Mouse (Mus musculus): Measurements from ENCODE around the gene Myo15. TPM values are rescaled to one million over a fixed set of nuclear protein-coding genes. Genes with fewer than 3 reads are reported as not detected.
"Not testable (repeated sequence)": the region's sequence is repeated elsewhere in the genome, so short reads cannot be mapped to it uniquely, and the experiment has no call there.

The Myo15 gene
- total RNA-seq (2021), result under 1 TPM; 0.11 to 0.12 TPM

GRCm38 (mm10) chr11:60469039-60469438 is at the start of gene Myo15:
TSS of gene Myo15 (plus strand) at chr11:60469339.
- intact Hi-C loops (cut with DNase I), result no loop called here
- no peak for DNase-seq (ENCODE audit: low spot score in 2 of 2)

GRCm38 (mm10) chr11:60422046-60422668 is 47.0 kb upstream of the Myo15 start:
- intact Hi-C loops (cut with DNase I), result no loop called here
- no peak for DNase-seq (ENCODE audit: low spot score in 2 of 2)

- no peak for DNase-seq (ENCODE audit: low spot score in 2 of 2)
- intact Hi-C loops (cut with DNase I), result no loop called here
Observed at GRCm38 (mm10) chr11:60423006-60423405, 46.1 kb upstream of the Myo15 start.

- intact Hi-C loops (cut with DNase I), result no loop called here
- no peak for DNase-seq (ENCODE audit: low spot score in 2 of 2)
Observed at GRCm38 (mm10) chr11:60426417-60426816, 42.7 kb upstream of the Myo15 start.

- intact Hi-C loops (cut with DNase I), result no loop called here
- DNase-seq (ENCODE audit: low spot score in 2 of 2), result no peak
Observed at GRCm38 (mm10) chr11:60427628-60428027, 41.5 kb upstream of the Myo15 start.

GRCm38 (mm10) chr11:60433501-60433900 is 35.6 kb upstream of the Myo15 start:
- no peak for DNase-seq (ENCODE audit: low spot score in 2 of 2)
- intact Hi-C loops (cut with DNase I), result no loop called here

- intact Hi-C loops (cut with DNase I), result no loop called here
- DNase-seq (ENCODE audit: low spot score in 2 of 2), result no peak
Observed at GRCm38 (mm10) chr11:60435133-60435532, 34.0 kb upstream of the Myo15 start.

- intact Hi-C loops (cut with DNase I), result no loop called here
- no peak for DNase-seq (ENCODE audit: low spot score in 2 of 2)
Observed at GRCm38 (mm10) chr11:60436618-60437017, 32.5 kb upstream of the Myo15 start.

- DNase-seq (ENCODE audit: low spot score in 2 of 2); intact Hi-C loops (cut with DNase I): not testable (repeated sequence)
Observed at GRCm38 (mm10) chr11:60439621-60440020, 29.5 kb upstream of the Myo15 start.

- DNase-seq (ENCODE audit: low spot score in 2 of 2), result no peak
- intact Hi-C loops (cut with DNase I), result no loop called here
Observed at GRCm38 (mm10) chr11:60440176-60440575, 29.0 kb upstream of the Myo15 start.

- intact Hi-C loops (cut with DNase I), result no loop called here
- no peak for DNase-seq (ENCODE audit: low spot score in 2 of 2)
Observed at GRCm38 (mm10) chr11:60442896-60443295, 26.2 kb upstream of the Myo15 start.

- intact Hi-C loops (cut with DNase I), result no loop called here
- DNase-seq (ENCODE audit: low spot score in 2 of 2), result no peak
Observed at GRCm38 (mm10) chr11:60444007-60444406, 25.1 kb upstream of the Myo15 start.

GRCm38 (mm10) chr11:60454080-60454744 is 14.9 kb upstream of the Myo15 start, which contains the start of gene Drg2:
TSS of gene Drg2 (plus strand) at chr11:60454591.
- peak; percentile 88 to 90 for DNase-seq (ENCODE audit: low spot score in 2 of 2)
- intact Hi-C loops (cut with DNase I), result loop anchor here (2.0 kb wide), 1 partner anchor 83 kb away; the partner anchor contains the start of gene Alkbh5

- intact Hi-C loops (cut with DNase I), result loop anchor here (2.0 kb wide), 1 partner anchor 82 kb away; the partner anchor contains the start of gene Alkbh5
Observed at GRCm38 (mm10) chr11:60454745-60455087, 14.4 kb upstream of the Myo15 start.

GRCm38 (mm10) chr11:60457973-60458372 is 11.2 kb upstream of the Myo15 start:
- DNase-seq (ENCODE audit: low spot score in 2 of 2), result no peak
- intact Hi-C loops (cut with DNase I), result no loop called here

More at GRCm38 (mm10) chr11:60454745-60455087, 14.4 kb upstream of the Myo15 start:
- no peak for DNase-seq (ENCODE audit: low spot score in 2 of 2)

GRCm38 (mm10) chr11:60465943-60466380 is 3.2 kb upstream of the Myo15 start:
- intact Hi-C loops (cut with DNase I), result no loop called here
- no peak for DNase-seq (ENCODE audit: low spot score in 2 of 2)

- intact Hi-C loops (cut with DNase I), result no loop called here
- no peak for DNase-seq (ENCODE audit: low spot score in 2 of 2)
Observed at GRCm38 (mm10) chr11:60470743-60471142, 1.6 kb downstream of the Myo15 start.

- intact Hi-C loops (cut with DNase I), result no loop called here
- DNase-seq (ENCODE audit: low spot score in 2 of 2), result no peak
Observed at GRCm38 (mm10) chr11:60474534-60474933, 5.4 kb downstream of the Myo15 start.

GRCm38 (mm10) chr11:60475668-60476362 is 6.7 kb downstream of the Myo15 start:
- intact Hi-C loops (cut with DNase I), result no loop called here

GRCm38 (mm10) chr11:60478121-60478520 is 9.0 kb downstream of the Myo15 start:
- intact Hi-C loops (cut with DNase I), result no loop called here
- DNase-seq (ENCODE audit: low spot score in 2 of 2), result no peak

More at GRCm38 (mm10) chr11:60475668-60476362, 6.7 kb downstream of the Myo15 start:
- DNase-seq (ENCODE audit: low spot score in 2 of 2), result no peak

GRCm38 (mm10) chr11:60486267-60486666 is 17.1 kb downstream of the Myo15 start:
- intact Hi-C loops (cut with DNase I), result no loop called here
- DNase-seq (ENCODE audit: low spot score in 2 of 2), result no peak
